Mouse (Mus musculus): ENCODE results near the gene Bptf. TPM values are rescaled to one million over a fixed set of nuclear protein-coding genes. Genes with fewer than 3 reads are reported as not detected.
"Not testable (repeated sequence)": the region's sequence is repeated elsewhere in the genome, so short reads cannot be mapped to it uniquely, and the experiment has no call there.

Bptf gene
- total RNA-seq, 2 experiments from 2014 or later = 36.5 to 63.3 TPM

DNA sequence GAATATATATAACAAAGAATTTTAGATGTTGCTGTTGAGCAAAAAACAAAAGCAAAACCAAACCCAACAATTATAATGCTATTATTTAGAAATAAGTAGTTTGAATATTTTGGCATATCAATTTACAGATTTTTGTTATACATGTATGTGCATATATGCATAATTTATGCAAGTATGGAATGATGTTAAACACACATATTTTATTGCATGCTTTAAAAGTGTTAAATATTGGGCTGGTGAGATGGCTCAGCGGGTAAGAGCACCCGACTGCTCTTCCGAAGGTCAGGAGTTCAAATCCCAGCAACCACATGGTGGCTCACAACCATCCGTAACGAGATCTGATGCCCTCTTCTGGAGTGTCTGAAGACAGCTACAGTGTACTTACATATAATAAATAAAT is 112.2 kb downstream of the Bptf start:
- not testable (repeated sequence) for ATAC-seq (replicated peaks; ENCODE audit: poor library complexity)

GRCm38 (mm10) chr11:107019318-107019717 is 112.6 kb downstream of the Bptf start:
- ATAC-seq (replicated peaks; ENCODE audit: poor library complexity) = no peak

GRCm38 (mm10) chr11:107018606-107019005 is 113.3 kb downstream of the Bptf start:
- peak; percentile 77 for ATAC-seq (replicated peaks; ENCODE audit: poor library complexity)

- no peak for ATAC-seq (replicated peaks; ENCODE audit: poor library complexity)
These were observed 114.5 kb downstream of the Bptf start for GRCm38 (mm10) chr11:107017339-107017886.

DNA sequence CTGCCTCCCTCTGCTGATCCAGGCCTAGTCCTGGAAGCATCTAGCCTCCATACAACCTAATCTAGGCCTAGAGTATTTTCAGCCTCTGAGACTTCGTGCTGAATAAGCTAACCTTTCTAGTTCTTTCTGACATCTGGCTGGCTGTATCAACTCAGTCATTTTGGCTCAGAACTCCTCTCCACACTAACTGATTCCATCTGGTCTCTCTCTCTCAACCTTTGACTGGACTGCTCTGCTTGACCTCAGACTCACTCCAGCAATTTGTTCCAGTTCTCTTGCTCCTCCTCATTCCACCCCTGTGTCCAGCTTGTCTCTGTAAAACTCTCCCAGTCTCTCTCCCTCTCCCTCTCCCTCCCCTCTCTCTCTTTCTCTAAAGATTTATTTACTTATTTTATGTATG is 115.0 kb downstream of the Bptf start:
- ATAC-seq (replicated peaks; ENCODE audit: poor library complexity) = no peak

- ATAC-seq (replicated peaks; ENCODE audit: poor library complexity) = not testable (repeated sequence)
These were observed 116.3 kb downstream of the Bptf start for GRCm38 (mm10) chr11:107015535-107016187.

DNA sequence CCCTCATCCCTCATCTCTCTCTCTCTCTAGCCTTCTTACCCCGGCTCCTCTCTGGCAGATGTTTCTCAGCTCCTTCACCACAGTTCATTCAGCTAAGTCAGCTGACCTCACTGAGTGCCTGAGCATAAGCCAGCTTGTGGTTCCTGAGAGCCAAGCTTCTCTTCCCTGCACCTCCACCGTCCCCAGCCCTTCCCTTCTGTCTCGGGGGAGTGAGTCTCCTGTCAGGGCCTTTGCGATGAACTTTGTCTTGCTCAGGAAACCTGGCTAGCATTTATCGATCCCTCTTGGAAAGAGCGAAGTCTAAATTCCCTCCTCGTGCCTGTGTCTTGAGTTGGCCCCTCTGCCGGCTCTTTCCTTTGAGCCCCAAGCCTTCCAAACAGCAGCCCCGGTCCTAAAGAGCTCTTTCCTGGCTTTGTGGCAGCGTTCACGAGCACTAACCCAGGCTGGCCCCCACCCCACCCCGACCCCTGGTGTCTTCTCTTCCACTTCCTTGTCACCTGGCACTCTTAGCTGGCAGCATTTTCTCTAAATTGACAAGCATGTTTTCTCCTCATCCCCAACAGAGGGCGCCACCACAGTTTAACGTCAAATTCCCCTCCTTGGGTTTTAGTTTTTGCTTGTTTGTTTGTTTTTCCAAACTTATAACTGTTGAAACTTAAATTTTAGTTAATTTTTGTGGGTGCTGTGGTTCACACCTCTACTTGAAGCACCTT is 117.2 kb downstream of the Bptf start:
- no peak; the same call in 1 of the 2 replicates for ATAC-seq (replicated peaks; ENCODE audit: poor library complexity)

DNA sequence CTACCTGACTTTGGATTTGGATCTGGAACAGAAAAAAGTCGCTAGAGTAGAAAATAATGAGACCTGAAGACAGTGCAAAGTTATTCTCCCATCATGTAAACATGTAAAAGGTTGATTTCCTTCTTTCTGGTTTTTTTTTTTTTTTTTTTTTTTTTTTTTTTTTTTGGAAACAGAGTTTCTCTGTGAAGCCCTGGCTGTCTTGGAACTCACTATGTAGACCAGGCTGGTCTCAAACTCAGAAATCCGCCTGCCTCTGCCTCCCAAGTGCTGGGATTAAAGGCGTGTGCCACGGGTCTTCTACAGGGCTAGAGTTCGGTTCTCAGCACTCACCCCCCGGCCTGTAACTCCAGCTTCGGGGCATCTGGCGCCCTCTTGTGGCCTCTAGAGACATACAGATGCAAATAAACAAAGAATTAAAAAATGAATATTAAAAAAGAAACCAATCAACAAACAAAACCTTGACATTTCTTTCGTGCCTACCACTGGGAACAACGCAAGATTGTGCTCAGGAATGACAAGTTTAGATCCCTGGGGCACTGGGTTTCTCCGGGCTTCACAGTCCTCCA is 117.8 kb downstream of the Bptf start:
- ATAC-seq (replicated peaks; ENCODE audit: poor library complexity) = no peak

DNA sequence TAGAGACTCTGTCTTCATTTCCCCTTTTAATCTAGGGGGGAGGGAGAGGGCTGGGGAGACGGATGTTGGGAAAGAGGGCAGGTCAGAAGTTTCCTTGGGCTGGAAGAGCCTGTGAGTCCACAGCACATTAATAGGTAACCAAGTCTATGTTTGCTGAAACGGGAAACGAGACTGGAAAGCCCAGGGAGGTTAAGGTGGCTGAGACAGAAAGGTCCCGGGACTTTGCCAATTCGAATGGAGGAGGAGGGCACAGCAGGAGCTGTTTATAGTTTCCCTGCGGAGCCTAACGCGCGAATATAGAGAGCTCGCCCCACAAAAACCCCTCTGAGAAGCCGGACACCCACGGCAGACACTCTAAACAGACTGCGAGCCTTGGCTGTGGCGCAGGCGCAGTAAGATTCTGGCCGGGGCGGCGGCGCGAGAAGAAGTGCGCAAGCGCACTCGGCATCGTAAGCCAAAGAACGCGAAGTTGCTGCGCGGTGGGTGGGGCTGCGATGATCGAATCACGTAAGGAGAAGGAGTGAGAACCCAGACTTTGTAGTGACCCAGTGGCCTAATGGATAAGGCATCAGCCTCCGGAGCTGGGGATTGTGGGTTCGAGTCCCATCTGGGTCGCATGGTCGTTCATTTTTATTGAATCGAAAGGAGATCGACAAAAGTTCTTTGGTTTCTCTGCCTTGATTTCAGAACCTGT is 119.5 kb downstream of the Bptf start:
- ATAC-seq (replicated peaks; ENCODE audit: poor library complexity) = peak; percentile 89

- ATAC-seq (replicated peaks; ENCODE audit: poor library complexity) = peak; percentile 27
These were observed 120.1 kb downstream of the Bptf start for GRCm38 (mm10) chr11:107011669-107012323.

GRCm38 (mm10) chr11:107011171-107011570 is 120.8 kb downstream of the Bptf start:
- no peak for ATAC-seq (replicated peaks; ENCODE audit: poor library complexity)

GRCm38 (mm10) chr11:107010447-107010846 is 121.5 kb downstream of the Bptf start:
- ATAC-seq (replicated peaks; ENCODE audit: poor library complexity) = no peak

DNA sequence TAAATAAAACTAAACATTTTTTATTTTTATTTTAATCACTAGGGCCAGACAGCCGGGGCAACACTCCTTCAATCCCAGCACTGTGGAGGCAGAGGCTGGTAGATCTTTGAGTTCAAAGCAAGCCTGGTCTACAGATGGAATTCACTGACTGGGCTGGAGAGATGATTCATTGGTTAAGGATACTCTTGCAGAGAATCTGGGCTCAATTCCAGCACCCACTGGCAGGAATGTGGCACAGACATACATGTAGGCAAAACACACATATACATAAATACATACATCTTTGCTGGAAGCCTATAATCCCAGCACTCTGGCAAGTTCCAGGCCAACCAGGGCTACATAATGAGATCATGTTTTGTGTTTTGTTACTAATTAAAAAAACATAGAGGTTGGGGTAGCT is 126.4 kb downstream of the Bptf start:
- no peak for ATAC-seq (replicated peaks; ENCODE audit: poor library complexity)

DNA sequence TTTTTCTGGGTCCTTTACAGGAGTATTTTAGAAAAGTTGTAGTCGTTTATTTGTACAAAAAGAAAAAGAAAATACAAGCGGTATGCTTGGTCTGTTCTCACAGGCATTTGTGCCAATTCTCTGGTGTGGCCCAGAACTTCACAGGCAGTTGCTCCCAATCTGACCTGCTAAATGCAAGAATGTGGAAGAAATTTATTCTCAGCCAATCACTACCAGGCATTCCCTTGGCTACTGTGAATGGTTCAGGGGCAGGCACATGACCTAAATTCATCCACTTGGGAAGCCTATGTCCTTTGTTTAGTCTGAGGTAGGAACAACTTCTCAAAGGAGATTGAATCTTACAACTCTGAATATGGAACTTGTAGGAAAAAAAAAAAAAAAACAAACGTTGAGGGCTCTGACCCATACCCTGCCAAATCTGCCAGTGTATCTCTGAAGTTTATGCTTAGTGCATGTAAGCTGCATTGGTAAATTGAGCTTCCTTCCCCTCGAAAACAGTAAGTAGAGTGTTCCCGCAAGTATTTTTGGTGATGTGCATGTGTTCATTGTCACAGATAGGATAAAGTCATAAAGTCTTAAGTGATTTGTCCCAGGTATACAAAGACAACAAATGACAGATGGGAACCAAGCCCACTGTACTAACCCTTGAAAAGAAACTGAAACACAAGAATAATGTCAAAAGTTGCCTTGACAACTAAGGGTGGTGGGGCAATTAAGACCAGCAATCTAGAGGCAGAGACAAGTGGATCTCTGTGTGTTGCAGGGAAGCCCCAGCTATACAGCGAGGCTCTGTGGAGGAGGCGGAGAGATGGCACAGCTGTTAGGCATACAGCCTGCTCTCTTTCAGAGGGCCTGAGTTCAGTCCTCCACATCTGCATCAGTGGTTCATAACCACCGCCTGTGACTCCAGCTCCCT is 129.9 kb downstream of the Bptf start:
- ATAC-seq (replicated peaks; ENCODE audit: poor library complexity) = no peak

- no peak for ATAC-seq (replicated peaks; ENCODE audit: poor library complexity)
These were observed 131.9 kb downstream of the Bptf start for GRCm38 (mm10) chr11:106999949-107000513.

- ATAC-seq (replicated peaks; ENCODE audit: poor library complexity) = peak; percentile 86
These were observed 132.6 kb downstream of the Bptf start, which contains the start of gene Kpna2 for GRCm38 (mm10) chr11:106999151-106999948. TSS of gene Kpna2 (minus strand) at chr11:106999541.

DNA sequence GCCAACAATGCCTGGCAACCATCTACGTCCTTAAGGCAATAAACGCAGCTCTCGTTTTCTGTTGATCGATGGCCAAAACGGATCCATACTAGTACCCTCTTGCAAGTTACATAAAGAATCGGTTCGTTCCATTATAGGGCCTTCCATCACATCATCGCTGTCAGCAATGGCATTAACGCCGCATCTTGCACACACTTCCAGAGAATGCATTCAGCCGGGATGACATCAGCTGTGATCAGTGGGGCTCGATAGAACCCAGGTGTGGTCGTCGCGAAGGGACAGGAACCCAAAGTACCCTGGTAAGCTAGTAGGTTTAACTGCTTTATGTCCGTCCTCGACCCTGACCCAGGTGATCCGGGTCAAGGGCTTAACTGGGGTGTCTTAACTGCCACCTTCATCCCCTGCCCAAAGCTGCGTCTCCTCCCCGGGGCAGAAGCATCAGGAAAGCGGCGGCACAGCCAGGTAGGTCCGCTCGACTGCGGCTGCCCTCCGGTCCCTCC is 133.2 kb downstream of the Bptf start:
- ATAC-seq (replicated peaks; ENCODE audit: poor library complexity) = no peak

GRCm38 (mm10) chr11:106997976-106998375 is 134.0 kb downstream of the Bptf start:
- no peak for ATAC-seq (replicated peaks; ENCODE audit: poor library complexity)

Data from megakaryocyte progenitor cell, adult 5-6 weeks (primary cell).